Mouse (Mus musculus) MEL (cell line): ENCODE results near the gene Mlana. TPM values are rescaled to one million over a fixed set of nuclear protein-coding genes. Genes with fewer than 3 reads are reported as not detected.

ENCODE experiments used
- DNase-seq: peaks from one replicate; pipeline ENCODE4 v3.0.0; 2011; ENCODE audit warnings: low read depth, low spot score
- H3K27ac ChIP-seq: 2 replicates; pipeline ENCODE4 v1.5.1; 2012; ENCODE audit warnings: low read depth, mild to moderate bottlenecking, control low read depth, low read length, moderate library complexity; ENCODE audit not compliant: control insufficient read depth
- H3K27me3 ChIP-seq, 2 experiments: fragments of 150-350 bp in 1 of 2; sonication (generic) in 1 of 2; 2 replicates each; pipeline ENCODE4 v1.6.1; 2012; ENCODE audit warnings: low read length in 2 of 2, mild to moderate bottlenecking in 2 of 2, improper control_type of control experiment in 1 of 2, moderate library complexity in 1 of 2; ENCODE audit not compliant: insufficient read depth in 2 of 2, control insufficient read depth in 1 of 2
- H3K36me3 ChIP-seq, 2 experiments: 2 replicates each; pipeline ENCODE4 v1.6.1; 2012 to 2014; ENCODE audit warnings: low read length in 2 of 2, improper control_type of control experiment in 1 of 2, inconsistent platforms in 1 of 2, mild to moderate bottlenecking in 1 of 2; ENCODE audit not compliant: insufficient read depth in 2 of 2, control insufficient read depth in 1 of 2
- H3K4me1 ChIP-seq, 2 experiments: fragments of 150-350 bp in 1 of 2; sonication (generic) in 1 of 2; 2 replicates each; pipeline ENCODE4 v1.6.1; 2012; ENCODE audit warnings: low read length in 2 of 2, improper control_type of control experiment in 1 of 2, mild to moderate bottlenecking in 1 of 2; ENCODE audit not compliant: insufficient read depth in 2 of 2, control insufficient read depth in 1 of 2
- H3K4me3 ChIP-seq, 2 experiments: fragments of 150-350 bp in 1 of 2; sonication (generic) in 1 of 2; 2 replicates each; pipeline ENCODE4 v1.5.1; 2012; ENCODE audit warnings: low read depth in 2 of 2, low read length in 2 of 2, mild to moderate bottlenecking in 2 of 2, moderate library complexity in 2 of 2, control low read depth in 1 of 2, improper control_type of control experiment in 1 of 2; ENCODE audit not compliant: control insufficient read depth in 1 of 2, insufficient read depth in 1 of 2
- H3K79me2 ChIP-seq: 2 replicates; pipeline ENCODE4 v1.6.1; 2012; ENCODE audit warnings: mild to moderate bottlenecking, low read length, moderate library complexity; ENCODE audit not compliant: control insufficient read depth, poor library complexity, insufficient read depth
- H3K9ac ChIP-seq: 2 replicates; pipeline ENCODE4 v1.6.1; 2012; ENCODE audit warnings: low read depth, mild to moderate bottlenecking, control low read depth, low read length, moderate library complexity; ENCODE audit not compliant: control insufficient read depth, poor library complexity, severe bottlenecking
- H3K9me3 ChIP-seq: fragments of 150-350 bp; sonication (generic); replicated peaks from 2 replicates; pipeline ENCODE4 v1.6.1; 2012; ENCODE audit warnings: mild to moderate bottlenecking, low read length, improper control_type of control experiment, moderate library complexity; ENCODE audit not compliant: insufficient read depth
- BHLHE40 ChIP-seq: IDR thresholded peaks from 2 replicates; pipeline ENCODE4 v1.6.1; 2012; ENCODE audit warnings: low read depth, mild to moderate bottlenecking, inconsistent platforms, low read length, improper control_type of control experiment, borderline replicate concordance
- CHD1 ChIP-seq: IDR thresholded peaks from 2 replicates; pipeline ENCODE4 v1.6.1; 2012; ENCODE audit warnings: low read depth, mild to moderate bottlenecking, inconsistent platforms, low read length, improper control_type of control experiment
- CTCF ChIP-seq, 3 experiments: IDR thresholded peaks in 2 of 3; conservative IDR thresholded peaks in 1 of 3; 2 replicates each; pipeline ENCODE4 v1.5.1; 2011 to 2012; ENCODE audit warnings: low read length in 3 of 3, low read depth in 2 of 3, mild to moderate bottlenecking in 2 of 3, improper control_type of control experiment in 1 of 3, inconsistent platforms in 1 of 3, mixed read lengths in 1 of 3, moderate library complexity in 1 of 3; ENCODE audit not compliant: control insufficient read depth in 1 of 3, insufficient read depth in 1 of 3, poor library complexity in 1 of 3, severe bottlenecking in 1 of 3
- E2F4 ChIP-seq: IDR thresholded peaks from 2 replicates; pipeline ENCODE4 v1.6.1; 2011; ENCODE audit warnings: low read depth, low read length, improper control_type of control experiment, borderline replicate concordance
- EP300 ChIP-seq, 2 experiments: IDR thresholded peaks; 2 replicates each; pipeline ENCODE4 v1.6.1; 2011; ENCODE audit warnings: improper control_type of control experiment in 2 of 2, low read length in 2 of 2, low read depth in 1 of 2, mild to moderate bottlenecking in 1 of 2
- GABPA ChIP-seq: IDR thresholded peaks from 2 replicates; pipeline ENCODE4 v1.6.1; 2012; ENCODE audit warnings: low read depth, mild to moderate bottlenecking, inconsistent platforms, low read length, improper control_type of control experiment, moderate library complexity
- HCFC1 ChIP-seq: IDR thresholded peaks from 2 replicates; pipeline ENCODE4 v1.6.1; 2012; ENCODE audit warnings: low read depth, mild to moderate bottlenecking, inconsistent platforms, low read length, improper control_type of control experiment, moderate library complexity
- KAT2A ChIP-seq: conservative IDR thresholded peaks from 2 replicates; pipeline ENCODE4 v1.6.1; 2012; ENCODE audit warnings: low read depth, low read length, improper control_type of control experiment, inconsistent platforms
- MAFK ChIP-seq: IDR thresholded peaks from 2 replicates; pipeline ENCODE4 v1.6.1; 2011; ENCODE audit warnings: low read depth, mild to moderate bottlenecking, low read length, improper control_type of control experiment, borderline replicate concordance
- MAX ChIP-seq: IDR thresholded peaks from 2 replicates; pipeline ENCODE4 v1.6.1; 2011; ENCODE audit warnings: low read length, improper control_type of control experiment
- MAZ ChIP-seq: IDR thresholded peaks from 2 replicates; pipeline ENCODE4 v1.6.1; 2012; ENCODE audit warnings: low read depth, mild to moderate bottlenecking, inconsistent platforms, low read length, improper control_type of control experiment
- MEF2A ChIP-seq: IDR thresholded peaks from 2 replicates; pipeline ENCODE4 v1.6.1; 2014; ENCODE audit warnings: low read depth, mild to moderate bottlenecking, inconsistent platforms, low read length, improper control_type of control experiment; ENCODE audit not compliant: poor library complexity, insufficient replicate concordance, severe bottlenecking; ENCODE audit errors: extremely low read depth
- MYB ChIP-seq: IDR thresholded peaks from 2 replicates; pipeline ENCODE4 v1.6.1; 2011; ENCODE audit warnings: mild to moderate bottlenecking, low read depth, low read length, improper control_type of control experiment
- MYC ChIP-seq: IDR thresholded peaks from 2 replicates; pipeline ENCODE4 v1.6.1; 2011; ENCODE audit warnings: low read depth, mild to moderate bottlenecking, low read length, improper control_type of control experiment, moderate library complexity
- NELFE ChIP-seq: IDR thresholded peaks from 2 replicates; pipeline ENCODE4 v1.6.1; 2011; ENCODE audit warnings: low read depth, low read length, improper control_type of control experiment
- NRF1 ChIP-seq: IDR thresholded peaks from 2 replicates; pipeline ENCODE4 v1.6.1; 2014; ENCODE audit warnings: low read depth, mild to moderate bottlenecking, inconsistent platforms, low read length, improper control_type of control experiment, moderate library complexity; ENCODE audit not compliant: poor library complexity, insufficient read depth, severe bottlenecking
- POLR2A ChIP-seq, 2 experiments: IDR thresholded peaks; 2 replicates each; pipeline ENCODE4 v1.6.1; 2011 to 2012; ENCODE audit warnings: low read length in 2 of 2, mild to moderate bottlenecking in 2 of 2, control low read depth in 1 of 2, improper control_type of control experiment in 1 of 2, low read depth in 1 of 2, moderate library complexity in 1 of 2; ENCODE audit not compliant: control insufficient read depth in 1 of 2, insufficient read depth in 1 of 2, poor library complexity in 1 of 2
- POLR2AphosphoS2 ChIP-seq: IDR thresholded peaks from 2 replicates; pipeline ENCODE4 v1.6.1; 2011; ENCODE audit warnings: low read length, improper control_type of control experiment
- POLR2AphosphoS5 ChIP-seq: IDR thresholded peaks from 2 replicates; pipeline ENCODE4 v1.6.1; 2012; ENCODE audit warnings: low read depth, borderline replicate concordance, mild to moderate bottlenecking, inconsistent platforms, low read length, moderate library complexity, mixed read lengths
- RCOR1 ChIP-seq: IDR thresholded peaks from 2 replicates; pipeline ENCODE4 v1.6.1; 2012; ENCODE audit warnings: low read depth, mild to moderate bottlenecking, inconsistent platforms, low read length, improper control_type of control experiment
- SIN3A ChIP-seq: IDR thresholded peaks from 2 replicates; pipeline ENCODE4 v1.6.1; 2012; ENCODE audit warnings: low read length, improper control_type of control experiment, inconsistent platforms
- SMC3 ChIP-seq: IDR thresholded peaks from 2 replicates; pipeline ENCODE4 v1.6.1; 2011; ENCODE audit warnings: low read depth, low read length, improper control_type of control experiment
- TCF12 ChIP-seq: IDR thresholded peaks from 2 replicates; pipeline ENCODE4 v1.6.1; 2014; ENCODE audit warnings: low read depth, mild to moderate bottlenecking, inconsistent platforms, low read length, improper control_type of control experiment, moderate library complexity
- USF1 ChIP-seq: IDR thresholded peaks from 2 replicates; pipeline ENCODE4 v1.6.1; 2014; ENCODE audit warnings: low read depth, mild to moderate bottlenecking, inconsistent platforms, low read length, improper control_type of control experiment, moderate library complexity
- ZC3H11A ChIP-seq: IDR thresholded peaks from 2 replicates; pipeline ENCODE4 v1.6.1; 2012; ENCODE audit warnings: low read depth, mild to moderate bottlenecking, inconsistent platforms, low read length, improper control_type of control experiment
- ZMIZ1 ChIP-seq: IDR thresholded peaks from 2 replicates; pipeline ENCODE4 v1.6.1; 2012; ENCODE audit warnings: low read depth, mild to moderate bottlenecking, inconsistent platforms, low read length, improper control_type of control experiment, moderate library complexity
- ZNF384 ChIP-seq: IDR thresholded peaks from 2 replicates; pipeline ENCODE4 v1.6.1; 2012; ENCODE audit warnings: low read depth, mild to moderate bottlenecking, inconsistent platforms, low read length, improper control_type of control experiment
- polyA plus RNA-seq, 2 experiments: library from polyadenylated mRNA; stranded (reverse) in 1 of 2; unstranded in 1 of 2; fragments of >175 nt in 1 of 2; fragments of >200 nt in 1 of 2; gene quantifications; 2 replicates each; pipeline versions ENCODE4 v1.2.1 to v1.2.4; 2012; ENCODE audit warnings: low replicate concordance in 2 of 2, low read depth in 1 of 2; ENCODE audit not compliant: insufficient read length in 2 of 2, insufficient read depth in 1 of 2, missing spikeins in 1 of 2
- total RNA-seq: library from RNA; depleted of rRNA; stranded (reverse); fragments of 300-350 nt; gene quantifications from 2 replicates; pipeline ENCODE4 v1.2.3, GENCODE M21; 2012

Gene Mlana
- total and polyA plus RNA-seq, 3 experiments: 0.27 to 0.78 TPM; not detected in 1

GRCm38 (mm10) chr19:29704436-29704835 is 6.8 kb downstream of the Mlana start:
- Histone ChIP-seq H3K9me3 (no peaks in the 10 kb centered on the region), H3K27me3 (no peaks in the 10 kb centered on the region), H3K36me3 (peaks cover 0 to 11% of the 10 kb centered on the region in 2 experiments; a peak in 2 of 4 replicates), H3K4me3 (no peak overlapping the region), H3K4me1 (peaks cover 8 to 10% of the 10 kb centered on the region in 2 experiments), H3K79me2 (no peaks in the 10 kb centered on the region), H3K27ac (no peak overlapping the region), H3K9ac (no peak overlapping the region)
- TF ChIP-seq MYB (no peak), E2F4 (no peak), POLR2A (IDR thresholded peaks at IDR 0.05; ENCODE audit: control insufficient read depth in 1 of 2, insufficient read depth in 1 of 2, low read depth in 1 of 2, low read length in 2 of 2, poor library complexity in 1 of 2) (no peak), POLR2AphosphoS5 (no peak), NRF1 (no peak), MEF2A (no peak), MYC (no peak), GABPA (no peak)
- no peak for DNase-seq

GRCm38 (mm10) chr19:29707314-29707898 is 9.8 kb downstream of the Mlana start:
- H3K79me2 ChIP-seq: no peaks in the 10 kb centered on the region
- H3K4me3 ChIP-seq: peak overlapping the region; percentile 55 to 74
- H3K9me3 ChIP-seq: no peaks in the 10 kb centered on the region
- no peak for DNase-seq
- H3K27me3 ChIP-seq: no peaks in the 10 kb centered on the region
- H3K9ac ChIP-seq: peak overlapping the region; percentile 64
- peaks cover 8 to 10% of the 10 kb centered on the region in 2 experiments for H3K4me1 ChIP-seq
- peak; percentile 6; the same call in 1 of the 2 replicates for TF ChIP-seq SMC3
- TF ChIP-seq EP300 (IDR thresholded peaks at IDR 0.05; ENCODE audit: low read depth in 1 of 2, low read length in 2 of 2): peak in 1 of 2 experiments; percentile 26; a peak in 1 of 4 replicates
- peak; percentile 38 for TF ChIP-seq MYB
- no peak for TF ChIP-seq ZNF384
- peak; percentile 15; the same call in 1 of the 2 replicates for TF ChIP-seq TCF12
- TF ChIP-seq BHLHE40: peak; percentile 10; the same call in 1 of the 2 replicates
- TF ChIP-seq MAFK: no peak
- TF ChIP-seq POLR2AphosphoS2: no peak
- no peak for TF ChIP-seq MAZ
- TF ChIP-seq HCFC1: no peak
- peak; percentile 52; the same call in 1 of the 2 replicates for TF ChIP-seq CHD1
- no peak for TF ChIP-seq CTCF (IDR thresholded peaks at IDR 0.05 in 2 of 3, conservative IDR thresholded peaks at IDR 0.05 in 1 of 3; ENCODE audit: control insufficient read depth in 1 of 3, insufficient read depth in 1 of 3, low read depth in 2 of 3, low read length in 3 of 3, poor library complexity in 1 of 3, severe bottlenecking in 1 of 3)
- 0 out of 2 replicates have a peak, but pooled peaks have one; percentile 10 for TF ChIP-seq RCOR1
- TF ChIP-seq MEF2A: no peak
- TF ChIP-seq MAX: no peak
- no peak; the same call in 1 of the 2 replicates for TF ChIP-seq SIN3A
- TF ChIP-seq KAT2A: no peak
- TF ChIP-seq NELFE: peak; percentile 39; the same call in 1 of the 2 replicates
- TF ChIP-seq E2F4: no peak
- peak; percentile 1; the same call in 1 of the 2 replicates for TF ChIP-seq ZC3H11A
- peak; percentile 49; the same call in 1 of the 2 replicates for TF ChIP-seq USF1
- TF ChIP-seq POLR2AphosphoS5: no peak
- TF ChIP-seq ZMIZ1: 0 out of 2 replicates have a peak, but pooled peaks have one; percentile 29
- TF ChIP-seq, all 39 proteins: peak for 11
- Histone ChIP-seq H3K36me3 (peaks cover 0 to 13% of the 10 kb centered on the region in 2 experiments; a peak in 2 of 4 replicates), H3K27ac (no peak overlapping the region)
